Comparison of ENCODE assay signal across 8 mouse cellular contexts in the genomic region with DNA sequence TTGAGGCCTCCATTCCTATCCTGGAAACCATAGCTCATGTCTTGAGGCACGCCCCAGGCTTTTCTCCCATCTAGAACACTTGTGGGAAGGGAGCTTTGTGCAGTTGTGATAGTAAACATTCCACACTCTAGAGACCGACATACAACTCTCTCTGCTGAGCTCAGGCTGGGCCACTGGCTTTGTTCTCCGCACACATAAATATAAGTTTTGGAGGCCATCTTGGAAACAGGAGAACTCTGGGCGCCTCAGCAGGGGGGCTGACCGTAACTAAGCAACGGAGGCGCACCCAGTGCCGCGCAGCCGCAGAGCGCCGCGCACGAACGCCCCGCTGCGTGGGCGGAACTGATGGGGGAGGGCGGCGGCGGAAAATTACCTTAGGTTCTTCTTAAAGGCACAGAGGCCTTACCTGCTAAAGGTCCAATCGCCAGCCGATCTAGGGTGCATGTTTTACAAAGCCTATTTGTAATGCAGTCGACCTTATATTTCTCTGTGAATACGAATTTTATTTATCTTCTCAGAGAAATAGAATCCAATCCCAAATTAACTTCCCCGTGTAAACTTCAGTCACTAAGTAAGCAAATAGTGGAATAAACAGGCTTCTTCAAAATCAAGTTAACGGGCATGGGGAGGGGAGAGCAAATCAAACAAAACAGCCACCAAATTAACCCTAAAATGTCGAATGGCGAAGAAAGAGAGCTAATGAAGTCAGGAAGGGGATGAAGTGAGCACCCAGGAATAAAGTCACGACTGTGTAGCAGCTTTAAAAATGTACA.
DNase-seq lines count a peak whose midpoint lies in the region; ATAC-seq lines count a peak whose summit lies in the region.

No protein-coding gene starts in this region.

- peak; percentile 97 for DNase-seq in Muller cell, postnatal 12 days (ENCODE audit: inconsistent ontology term)
- peak; percentile 96 for DNase-seq in cerebellum, adult 8-10 months
- peak; percentile 95 for DNase-seq in forelimb bud, embryonic 11.5 days (ENCODE audit: low read depth, low spot score)
- peak; percentile 90 to 95 for DNase-seq in layer of hippocampus, postnatal 14 days (ENCODE audit: low spot score in 2 of 2)
- DNase-seq in lung, postnatal 10 days: peak; percentile 96
- peak; percentile 87 for DNase-seq in ovary, postnatal 14 days (ENCODE audit: low spot score)
- DNase-seq in thymus, postnatal 10 days (ENCODE audit: low spot score in 2 of 2): peak; percentile 93 to 94

- peak; percentile 88 to 95 for ATAC-seq in hematopoietic stem cell, adult 5-6 weeks (replicated peaks in 1 of 2; ENCODE audit: insufficient read depth in 1 of 2, low FRiP score in 2 of 2, low TSS enrichment in 1 of 2, low read depth in 1 of 2, poor library complexity in 2 of 2, severe bottlenecking in 2 of 2)

Comparison
In these comparisons a context has a peak if more than half of its experiments do, and no peak if none do; other contexts are left out.
1. Peak in every context shown above with its lines: DNase-seq and ATAC-seq.